Mouse (Mus musculus) bone marrow, adult 2 months (tissue): Measurements from ENCODE around the gene Lmnb2.

ENCODE experiments used
- CTCF ChIP-seq: fragments of 200-500 bp; IDR thresholded peaks from 2 replicates; pipeline ENCODE4 v1.5.1; 2011; ENCODE audit warnings: low read length, control low read depth; ENCODE audit not compliant: control insufficient read depth, insufficient read depth
- POLR2A ChIP-seq: fragments of 200-500 bp; IDR thresholded peaks from 2 replicates; pipeline ENCODE4 v1.6.1; 2011; ENCODE audit warnings: low read depth, mild to moderate bottlenecking, control low read depth, low read length, borderline replicate concordance; ENCODE audit not compliant: control insufficient read depth

- no peak for TF ChIP-seq CTCF
- TF ChIP-seq POLR2A = no peak
Measured at GRCm38 (mm10) chr10:80895697-80896096, 22.3 kb downstream of the Lmnb2 start.
